Mouse (Mus musculus) ES-E14 (cell line): Measurements from ENCODE around the gene Olfr263. TPM values are rescaled to one million over a fixed set of nuclear protein-coding genes. Genes with fewer than 3 reads are reported as not detected.
A peak's percentile ranks its signal among the peaks of the same experiment; 100 is the strongest.

Source experiments
- DNase-seq: peaks from one replicate; pipeline ENCODE4 v3.0.0-alpha.2; 2013; ENCODE audit warnings: low read depth, low spot score
- H3K27ac ChIP-seq: 2 replicates; pipeline ENCODE4 v1.5.1; 2012; ENCODE audit warnings: low read depth, mild to moderate bottlenecking, low read length, moderate library complexity, mixed read lengths; ENCODE audit not compliant: poor library complexity, insufficient read depth, severe bottlenecking
- H3K36me3 ChIP-seq: 2 replicates; pipeline ENCODE4 v1.6.1; 2012; ENCODE audit warnings: mild to moderate bottlenecking, low read length, moderate library complexity, mixed read lengths; ENCODE audit not compliant: control insufficient read depth, poor library complexity, insufficient read depth, severe bottlenecking
- H3K4me1 ChIP-seq, 2 experiments: fragments of 150-350 bp in 1 of 2; sonication (generic) in 1 of 2; 2 replicates each; pipeline ENCODE4 v1.6.1; 2012; ENCODE audit warnings: low read length in 2 of 2, mild to moderate bottlenecking in 1 of 2, mixed read lengths in 1 of 2; ENCODE audit not compliant: control insufficient read depth in 2 of 2, insufficient read depth in 2 of 2, poor library complexity in 1 of 2
- H3K4me3 ChIP-seq, 2 experiments: fragments of 150-350 bp in 1 of 2; sonication (generic) in 1 of 2; 2 replicates each; pipeline ENCODE4 v1.5.1; 2012; ENCODE audit warnings: low read length in 2 of 2, low read depth in 1 of 2, mild to moderate bottlenecking in 1 of 2, mixed read lengths in 1 of 2; ENCODE audit not compliant: insufficient read depth in 1 of 2, poor library complexity in 1 of 2, severe bottlenecking in 1 of 2
- H3K9ac ChIP-seq: 2 replicates; pipeline ENCODE4 v1.6.1; 2012; ENCODE audit warnings: low read depth, mild to moderate bottlenecking, low read length, mixed read lengths; ENCODE audit not compliant: poor library complexity, insufficient read depth, severe bottlenecking
- H3K9me3 ChIP-seq: fragments of 150-350 bp; sonication (generic); 2 replicates; pipeline ENCODE4 v1.6.1; 2012; ENCODE audit warnings: low read depth, mild to moderate bottlenecking, low read length; ENCODE audit not compliant: control insufficient read depth, insufficient read depth
- CHD2 ChIP-seq: IDR thresholded peaks from 2 replicates; pipeline ENCODE4 v1.6.1; 2014; ENCODE audit warnings: mild to moderate bottlenecking, low read depth, low read length, inconsistent platforms
- HCFC1 ChIP-seq: IDR thresholded peaks from 2 replicates; pipeline ENCODE4 v1.6.1; 2012; ENCODE audit warnings: low read length, inconsistent platforms, borderline replicate concordance; ENCODE audit not compliant: insufficient read depth
- MAFK ChIP-seq: IDR thresholded peaks from 2 replicates; pipeline ENCODE4 v1.6.1; 2014; ENCODE audit warnings: mild to moderate bottlenecking, low read depth, low read length, inconsistent platforms; ENCODE audit not compliant: insufficient read depth
- ZC3H11A ChIP-seq: IDR thresholded peaks from 2 replicates; pipeline ENCODE4 v1.6.1; 2012; ENCODE audit warnings: low read depth, mild to moderate bottlenecking, inconsistent platforms, low read length, borderline replicate concordance
- ZNF384 ChIP-seq: IDR thresholded peaks from 2 replicates; pipeline ENCODE4 v1.6.1; 2012; ENCODE audit warnings: low read depth, low read length, inconsistent platforms
- in situ Hi-C, 2 experiments: fragments of 600-800 bp; cut with MboI; formaldehyde crosslinking; loops; one replicate each; pipeline ENCODE4 v1.15.1; 2025; ENCODE audit warnings: low sequenced_read_pairs in 2 of 2, inconsistent platforms in 1 of 2; ENCODE audit not compliant: unreplicated experiment in 2 of 2
- total RNA-seq: library from RNA; depleted of rRNA; stranded (reverse); fragments of 300-350 nt; gene quantifications from 2 replicates; pipeline ENCODE4 v1.2.3, GENCODE M21; 2012

Gene Olfr263
- total RNA-seq, 1 experiment, result not detected

GRCm38 (mm10) chr13:21114121-21114520 is 15.3 kb upstream of the Olfr263 start:
- TF ChIP-seq MAFK (no peak), ZC3H11A (no peak), ZNF384 (no peak), HCFC1 (no peak), CHD2 (no peak)
- in situ Hi-C loops, result no loop called here
- Histone ChIP-seq H3K27ac (no peak overlapping the region), H3K9me3 (no peaks in the 10 kb centered on the region), H3K36me3 (no peaks in the 10 kb centered on the region), H3K4me3 (no peak overlapping the region), H3K4me1 (no peaks in the 10 kb centered on the region), H3K9ac (no peak overlapping the region)
- DNase-seq, result no peak

GRCm38 (mm10) chr13:21142421-21142820 is 13.0 kb downstream of the Olfr263 start:
- no peak for TF ChIP-seq ZNF384
- no peak for TF ChIP-seq MAFK
- peak; percentile 35; the same call in 1 of the 2 replicates for TF ChIP-seq ZC3H11A
- no peak for TF ChIP-seq CHD2
- in situ Hi-C loops, result loop anchor here in 1 of 2 experiments (25.0 kb wide), 1 partner anchor 830 kb away; no protein-coding TSS in a partner anchor
- H3K27ac ChIP-seq, result no peak overlapping the region
- no peak for DNase-seq
- no peak overlapping the region for H3K4me3 ChIP-seq
- H3K9me3 ChIP-seq, result no peaks in the 10 kb centered on the region
- H3K4me1 ChIP-seq, result no peaks in the 10 kb centered on the region
- H3K36me3 ChIP-seq, result no peaks in the 10 kb centered on the region
- H3K9ac ChIP-seq, result no peak overlapping the region

GRCm38 (mm10) chr13:21145767-21146166 is 16.3 kb downstream of the Olfr263 start, which contains the start of gene Olfr1368:
Gene Olfr1368, minus strand, starts transcription at chr13:21145867.
- Histone ChIP-seq H3K36me3 (no peaks in the 10 kb centered on the region), H3K4me1 (no peaks in the 10 kb centered on the region), H3K9me3 (no peaks in the 10 kb centered on the region), H3K4me3 (no peak within 1 kb of the TSS), H3K9ac (no peak within 1 kb of the TSS), H3K27ac (no peak within 1 kb of the TSS)
- in situ Hi-C loops, result loop anchor here in 1 of 2 experiments (25.0 kb wide), 1 partner anchor 833 kb away; no protein-coding TSS in a partner anchor
- DNase-seq, result no peak
- TF ChIP-seq HCFC1 (no peak), CHD2 (no peak), MAFK (no peak), ZC3H11A (no peak), ZNF384 (no peak)

GRCm38 (mm10) chr13:21155888-21156287 is 26.4 kb downstream of the Olfr263 start:
- Histone ChIP-seq H3K9ac (no peak overlapping the region), H3K27ac (no peak overlapping the region), H3K4me3 (no peak overlapping the region), H3K9me3 (no peaks in the 10 kb centered on the region), H3K4me1 (peaks cover 0 to 2% of the 10 kb centered on the region in 2 experiments; a peak in 2 of 4 replicates), H3K36me3 (no peaks in the 10 kb centered on the region)
- TF ChIP-seq HCFC1 (no peak), ZC3H11A (no peak), ZNF384 (no peak), CHD2 (no peak), MAFK (no peak)
- in situ Hi-C loops, result loop anchor here in 1 of 2 experiments (25.0 kb wide), 1 partner anchor 556 kb away; the partner anchor contains the start of genes Hist1h2ai, Hist1h2bl, Hist1h2bm and Hist1h3h
- no peak for DNase-seq

GRCm38 (mm10) chr13:21158071-21158470 is 28.6 kb downstream of the Olfr263 start:
- Histone ChIP-seq H3K4me3 (no peak overlapping the region), H3K27ac (no peak overlapping the region), H3K36me3 (no peaks in the 10 kb centered on the region), H3K4me1 (peaks cover 0 to 4% of the 10 kb centered on the region in 2 experiments; a peak in 2 of 4 replicates), H3K9ac (no peak overlapping the region), H3K9me3 (no peaks in the 10 kb centered on the region)
- TF ChIP-seq MAFK, result no peak
- TF ChIP-seq ZNF384, result no peak
- DNase-seq, result no peak
- in situ Hi-C loops, result loop anchor here in 1 of 2 experiments (25.0 kb wide), 1 partner anchor 554 kb away; the partner anchor contains the start of genes Hist1h2ai, Hist1h2bl, Hist1h2bm and Hist1h3h
